Mouse (Mus musculus) testis, adult 2 months (tissue): Measurements from ENCODE around the gene Ythdf1.
A peak's percentile ranks its signal among the peaks of the same experiment; 100 is the strongest.

Experiments used
- CTCF ChIP-seq: fragments of 200-500 bp; IDR thresholded peaks from 2 replicates; pipeline ENCODE4 v1.5.1; 2012; ENCODE audit warnings: low read depth, mild to moderate bottlenecking, inconsistent platforms, low read length, moderate library complexity; ENCODE audit not compliant: control insufficient read depth, insufficient read depth, insufficient replicate concordance
- POLR2A ChIP-seq: fragments of 200-500 bp; IDR thresholded peaks from 2 replicates; pipeline ENCODE4 v1.6.1; 2012; ENCODE audit warnings: low read depth, mild to moderate bottlenecking, inconsistent platforms, low read length, moderate library complexity; ENCODE audit not compliant: control insufficient read depth

DNA sequence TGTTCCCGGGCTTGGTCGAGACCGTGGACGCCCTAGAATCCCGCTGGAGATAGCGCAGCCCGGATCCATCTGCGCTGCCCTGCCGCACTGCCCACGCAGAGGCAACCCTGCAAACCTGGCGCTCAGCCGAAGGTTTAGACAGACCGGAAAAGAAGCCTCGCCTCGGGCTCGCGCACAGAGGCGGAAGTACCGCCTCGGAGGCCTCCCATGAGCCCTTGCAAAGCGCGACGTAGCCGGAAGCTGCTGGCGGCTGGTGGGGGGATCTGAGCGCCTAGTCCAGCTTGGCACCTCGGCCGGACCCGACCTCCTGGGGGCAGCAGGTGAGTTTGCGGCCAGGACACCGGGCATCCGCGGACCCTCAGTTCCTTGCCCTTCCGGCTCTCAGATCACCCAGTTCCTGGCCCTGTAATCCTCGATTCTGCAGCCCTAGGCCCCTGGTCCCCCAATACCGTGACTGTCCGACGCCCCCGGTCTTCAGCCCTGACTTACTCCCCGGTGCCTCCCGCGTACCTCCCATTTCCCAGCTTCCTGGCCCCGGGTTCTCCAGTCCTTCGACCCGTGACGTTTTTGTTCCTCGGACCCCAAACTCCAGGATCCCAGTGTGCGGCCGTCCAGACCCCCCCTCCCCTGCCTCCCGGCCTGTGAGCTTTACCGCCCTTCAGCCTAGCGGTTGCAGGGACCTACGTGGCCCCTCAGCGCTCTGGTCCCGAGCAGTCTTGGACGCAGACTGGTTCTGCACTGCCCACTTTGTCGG, 46.4 kb upstream of the Ythdf1 start, which contains the start of gene Arfgap1:
- peak; percentile 82; the same call in 1 of the 2 replicates for TF ChIP-seq POLR2A
- no peak for TF ChIP-seq CTCF
